Mouse (Mus musculus) ES-Bruce4 (cell line): ENCODE data around the gene Arfgap2. TPM values are rescaled to one million over a fixed set of nuclear protein-coding genes. Genes with fewer than 3 reads are reported as not detected.
"Not testable (repeated sequence)": the region's sequence is repeated elsewhere in the genome, so short reads cannot be mapped to it uniquely, and the experiment has no call there.

ENCODE experiments used
- H3K27ac ChIP-seq: 2 replicates; pipeline ENCODE4 v1.5.1; 2012; ENCODE audit warnings: low read length, inconsistent platforms; ENCODE audit not compliant: insufficient read depth
- H3K27me3 ChIP-seq: 2 replicates; pipeline ENCODE4 v1.6.1; 2012; ENCODE audit warnings: mild to moderate bottlenecking, low read length, inconsistent platforms; ENCODE audit not compliant: control insufficient read depth, poor library complexity, insufficient read depth, severe bottlenecking
- H3K36me3 ChIP-seq: 2 replicates; pipeline ENCODE4 v1.6.1; 2012; ENCODE audit warnings: inconsistent platforms, mild to moderate bottlenecking, low read length, moderate library complexity; ENCODE audit not compliant: control insufficient read depth, poor library complexity, insufficient read depth, severe bottlenecking
- H3K4me1 ChIP-seq: one replicate; pipeline ENCODE4 v1.8.1; 2011; ENCODE audit warnings: low read length; ENCODE audit not compliant: control insufficient read depth, insufficient read depth
- H3K4me3 ChIP-seq: 2 replicates; pipeline ENCODE4 v1.5.1; 2011; ENCODE audit warnings: low read depth, mild to moderate bottlenecking, low read length
- H3K9ac ChIP-seq: 2 replicates; pipeline ENCODE4 v1.6.1; 2012; ENCODE audit warnings: low read depth, mild to moderate bottlenecking, inconsistent platforms; ENCODE audit not compliant: poor library complexity, severe bottlenecking
- H3K9me3 ChIP-seq: replicated peaks from 2 replicates; pipeline ENCODE4 v1.6.1; 2012; ENCODE audit warnings: mild to moderate bottlenecking, low read length, inconsistent platforms; ENCODE audit not compliant: control insufficient read depth, poor library complexity, insufficient read depth, severe bottlenecking
- CTCF ChIP-seq: IDR thresholded peaks from one replicate; pipeline ENCODE4 v1.8.1; 2011; ENCODE audit warnings: low read depth, low read length
- EP300 ChIP-seq: IDR thresholded peaks from 2 replicates; pipeline ENCODE4 v1.6.1; 2011; ENCODE audit warnings: low read depth, low read length; ENCODE audit not compliant: insufficient read depth
- POLR2A ChIP-seq: IDR thresholded peaks from one replicate; pipeline ENCODE4 v1.8.1; 2011; ENCODE audit warnings: low read length; ENCODE audit not compliant: insufficient read depth
- polyA plus RNA-seq: library from polyadenylated mRNA; stranded (reverse); fragments of >200 nt; gene quantifications from 2 replicates; pipeline ENCODE4 v1.2.4, GENCODE M21; 2011; ENCODE audit warnings: low read depth; ENCODE audit not compliant: missing spikeins, insufficient read depth, insufficient read length

The Arfgap2 gene
- polyA plus RNA-seq, 1 experiment: 35.3 TPM

DNA sequence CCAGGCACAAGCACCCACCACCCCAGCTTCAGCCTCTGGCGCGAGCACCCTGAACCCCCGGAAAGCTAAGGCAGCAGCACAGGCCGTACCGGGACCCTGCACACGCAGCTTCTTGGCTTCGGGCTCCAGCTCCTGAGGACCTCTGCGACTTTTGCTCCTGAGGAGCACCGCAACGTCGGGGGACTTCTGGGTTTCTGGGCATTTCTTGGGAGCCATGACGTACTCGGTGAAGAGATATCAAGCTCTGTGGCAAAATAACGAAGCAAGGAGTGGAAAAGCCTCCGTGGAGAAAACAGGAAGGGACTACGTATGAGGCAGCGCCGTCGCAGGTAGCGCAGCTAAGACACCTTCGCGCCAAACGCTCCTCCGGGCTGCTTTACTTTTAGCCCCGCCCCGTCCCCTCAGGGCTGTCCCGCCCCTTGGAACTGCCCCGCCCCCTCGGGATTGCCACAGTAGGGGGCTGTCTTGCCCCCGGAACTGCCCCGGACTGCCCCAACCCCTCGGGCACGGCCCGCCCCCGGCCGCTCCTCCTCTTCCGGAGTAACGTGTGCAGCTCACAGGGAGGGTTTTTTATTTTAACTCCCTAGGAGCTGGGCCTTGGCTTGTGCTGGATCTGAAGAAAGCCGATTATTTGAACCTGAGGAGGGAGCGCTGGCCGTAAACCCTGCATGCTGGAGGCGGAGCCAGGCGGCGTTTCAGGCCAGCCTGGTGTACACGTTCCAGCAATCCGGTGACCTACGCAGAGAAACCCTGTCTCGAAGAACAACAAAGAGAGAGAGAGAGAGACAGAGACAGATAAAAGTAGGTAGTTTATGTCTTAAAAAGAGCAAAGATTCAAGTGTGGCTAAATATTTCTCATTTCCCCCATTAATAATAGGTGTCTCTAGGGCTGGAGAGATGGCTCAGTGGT, 27.9 kb upstream of the Arfgap2 start, which contains the start of gene Ddb2:
TSS of gene Ddb2 (minus strand) at position 382 of the 910 bp plus-strand sequence.
- H3K4me1 ChIP-seq: no peaks in the 10 kb centered on the region
- peak within 1 kb of the TSS; percentile 98 for H3K27ac ChIP-seq

DNA sequence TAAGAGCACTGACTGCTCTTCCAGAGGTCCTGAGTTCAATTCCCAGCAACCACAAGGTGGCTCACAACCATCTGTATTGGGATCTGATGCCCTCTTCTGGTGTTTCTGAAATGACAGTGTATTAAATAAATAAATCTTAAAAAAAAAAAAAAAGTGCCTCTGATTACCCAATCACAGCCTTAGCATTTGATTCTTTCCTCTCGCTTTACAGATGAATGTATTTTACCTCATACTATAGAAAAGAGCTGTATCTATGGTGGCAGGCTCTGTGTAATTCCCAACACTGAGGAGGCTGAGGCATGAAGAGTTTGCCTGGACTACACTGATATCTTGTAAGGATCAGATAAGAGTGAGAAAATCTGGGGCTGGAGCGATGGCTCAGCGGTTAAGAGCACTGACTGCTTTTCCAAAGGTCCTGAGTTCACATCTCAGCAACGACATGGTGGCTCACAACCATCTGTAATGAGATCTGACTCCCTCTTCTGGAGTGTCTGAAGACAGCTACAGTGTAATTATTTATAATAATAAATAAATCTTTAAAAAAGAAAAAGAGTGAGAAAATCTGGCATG, 27.2 kb upstream of the Arfgap2 start:
- Histone ChIP-seq H3K4me3 (peak overlapping the region; percentile 94), H3K27ac (peak overlapping the region; percentile 98), H3K9ac (peak overlapping the region; percentile 60)
- H3K27me3 ChIP-seq, H3K4me1 ChIP-seq, H3K9me3 ChIP-seq, H3K36me3 ChIP-seq: not testable (repeated sequence)
- TF ChIP-seq CTCF: peak; percentile 8

More for the DNA sequence above, 27.9 kb upstream of the Arfgap2 start, which contains the start of gene Ddb2:
- no peak for TF ChIP-seq CTCF
- peak; percentile 78 for TF ChIP-seq POLR2A
- 0 out of 2 replicates have a peak, but pooled peaks have one; percentile 5 for TF ChIP-seq EP300
- peaks cover 2% of the 10 kb centered on the region; the same call in 1 of the 2 replicates for H3K36me3 ChIP-seq
- no peaks in the 10 kb centered on the region for H3K9me3 ChIP-seq
- no peaks in the 10 kb centered on the region for H3K27me3 ChIP-seq
- peak within 1 kb of the TSS; percentile 94 for H3K4me3 ChIP-seq
- peak within 1 kb of the TSS; percentile 60 for H3K9ac ChIP-seq

DNA sequence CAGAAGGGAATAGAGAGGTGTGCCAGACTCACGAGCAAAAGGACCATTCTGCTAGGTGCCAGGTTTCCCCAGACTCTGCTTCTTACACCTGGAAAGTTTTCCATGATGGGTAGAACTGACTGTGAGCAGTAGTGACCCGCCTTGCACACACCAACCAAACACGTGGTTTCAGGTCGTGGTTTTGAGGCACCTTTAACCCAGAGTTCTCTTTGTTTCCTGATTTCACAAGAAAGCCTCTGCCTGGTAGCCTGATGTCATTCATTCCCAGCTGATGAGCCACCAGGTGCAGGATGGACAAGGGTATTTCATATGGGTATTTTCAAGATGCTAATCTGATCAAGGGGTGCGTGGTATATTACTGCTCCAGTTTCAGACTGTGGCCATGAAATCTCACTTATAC, 22.2 kb upstream of the Arfgap2 start:
- no peaks in the 10 kb centered on the region for H3K9me3 ChIP-seq
- H3K4me3 ChIP-seq: no peak overlapping the region
- no peak overlapping the region for H3K27ac ChIP-seq
- H3K4me1 ChIP-seq: no peaks in the 10 kb centered on the region
- TF ChIP-seq EP300: no peak
- TF ChIP-seq CTCF: no peak
- no peak overlapping the region for H3K9ac ChIP-seq
- no peaks in the 10 kb centered on the region for H3K27me3 ChIP-seq
- H3K36me3 ChIP-seq: no peaks in the 10 kb centered on the region

DNA sequence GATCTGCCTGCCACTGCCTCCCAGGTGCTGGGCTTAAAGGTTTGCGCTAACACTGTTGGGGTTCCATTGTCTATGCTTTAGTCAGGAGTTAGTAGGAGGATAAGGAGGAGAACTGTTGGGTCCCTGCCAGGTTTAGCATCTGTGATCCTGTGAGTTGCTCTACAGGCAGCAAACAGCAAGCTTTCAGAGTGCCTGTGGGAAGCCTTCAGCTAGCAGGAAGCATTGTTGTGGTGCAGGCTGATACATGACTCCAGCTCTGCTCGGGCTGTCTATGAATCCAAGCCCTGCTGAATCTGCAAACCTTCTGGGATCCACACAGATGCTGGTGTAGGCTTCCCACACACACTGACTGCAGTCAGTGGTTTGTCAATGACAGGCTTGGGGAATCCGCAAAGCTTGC, 21.4 kb upstream of the Arfgap2 start:
- Histone ChIP-seq H3K4me1 (no peaks in the 10 kb centered on the region), H3K27me3 (no peaks in the 10 kb centered on the region), H3K36me3 (no peaks in the 10 kb centered on the region), H3K4me3 (no peak overlapping the region), H3K9ac (no peak overlapping the region), H3K9me3 (no peaks in the 10 kb centered on the region), H3K27ac (no peak overlapping the region)
- TF ChIP-seq EP300: no peak
- no peak for TF ChIP-seq CTCF
- no peak for TF ChIP-seq POLR2A

DNA sequence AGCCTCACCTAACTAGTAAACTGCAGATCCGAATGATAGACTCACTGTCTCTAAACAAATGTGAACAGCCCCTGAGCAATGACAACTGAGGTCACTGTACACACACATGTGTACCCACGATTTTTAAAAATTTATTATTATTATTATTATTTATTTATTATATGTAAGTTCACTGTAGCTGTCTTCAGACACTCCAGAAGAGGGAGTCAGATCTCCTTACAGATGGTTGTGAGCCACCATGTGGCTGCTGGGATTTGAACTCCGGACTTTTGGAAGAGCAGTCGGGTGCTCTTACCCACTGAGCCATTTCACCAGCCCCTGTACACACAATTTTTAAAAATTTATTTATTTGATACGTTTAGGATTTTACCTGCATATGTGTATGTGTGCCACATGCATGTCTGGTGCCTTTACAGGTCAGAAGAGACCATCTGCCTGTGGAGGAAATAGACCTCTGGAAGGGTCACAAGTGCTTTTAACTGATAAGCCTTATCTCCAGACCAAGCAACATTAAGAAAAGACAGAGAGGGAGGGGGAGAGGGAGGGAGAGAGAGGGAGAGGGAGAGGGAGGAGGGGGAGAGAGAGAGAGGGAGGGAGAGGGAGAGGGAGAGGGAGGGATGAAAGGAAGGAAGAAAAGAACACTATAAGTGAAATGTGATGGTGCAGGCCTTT, 20.1 kb upstream of the Arfgap2 start:
- Histone ChIP-seq H3K4me3 (no peak overlapping the region), H3K9me3 (no peaks in the 10 kb centered on the region), H3K9ac (no peak overlapping the region), H3K4me1 (no peaks in the 10 kb centered on the region), H3K27ac (no peak overlapping the region), H3K36me3 (no peaks in the 10 kb centered on the region), H3K27me3 (no peaks in the 10 kb centered on the region)
- TF ChIP-seq POLR2A (no peak), EP300 (no peak), CTCF (no peak)
